Mouse (Mus musculus) forebrain, postnatal 0 days (tissue): Measurements from ENCODE around the gene Nfib. TPM values are rescaled to one million over a fixed set of nuclear protein-coding genes. Genes with fewer than 3 reads are reported as not detected.

Experiments
- ATAC-seq: fragments of 200-750 bp; cut with Nextera tagmentation; 2 replicates; pipeline ENCODE4 v1.8.0; 2017; ENCODE audit warnings: mild to moderate bottlenecking, moderate library complexity
- DNase-seq: peaks from one replicate; pipeline ENCODE4 v3.0.0-alpha.2; 2015
- H3K27ac ChIP-seq: fragments of 300-500 bp; sonication (generic); 2 replicates; pipeline ENCODE4 v1.5.1; 2014; ENCODE audit warnings: low read depth, mild to moderate bottlenecking, antibody characterized with exemption, low read length, moderate library complexity, mixed read lengths
- H3K27me3 ChIP-seq: fragments of 300-500 bp; sonication (generic); 2 replicates; pipeline ENCODE4 v1.6.1; 2014; ENCODE audit warnings: mild to moderate bottlenecking, low read length, mixed read lengths; ENCODE audit not compliant: insufficient read depth
- H3K36me3 ChIP-seq: fragments of 300-500 bp; sonication (generic); 2 replicates; pipeline ENCODE4 v1.6.1; 2014; ENCODE audit warnings: mild to moderate bottlenecking, moderate library complexity; ENCODE audit not compliant: insufficient read depth
- H3K4me1 ChIP-seq: fragments of 300-500 bp; sonication (generic); 2 replicates; pipeline ENCODE4 v1.6.1; 2014; ENCODE audit warnings: antibody characterized with exemption; ENCODE audit not compliant: insufficient read depth
- H3K4me2 ChIP-seq: fragments of 300-500 bp; sonication (generic); 2 replicates; pipeline ENCODE4 v1.6.1; 2014; ENCODE audit warnings: low read depth, mild to moderate bottlenecking, moderate library complexity
- H3K4me3 ChIP-seq: fragments of 300-500 bp; sonication (generic); 2 replicates; pipeline ENCODE4 v1.5.1; 2014; ENCODE audit warnings: low read depth, low read length, mixed read lengths
- H3K9ac ChIP-seq: fragments of 300-500 bp; sonication (generic); 2 replicates; pipeline ENCODE4 v1.6.1; 2014; ENCODE audit warnings: mild to moderate bottlenecking
- H3K9me3 ChIP-seq: fragments of 300-500 bp; sonication (generic); 2 replicates; pipeline ENCODE4 v1.6.1; 2016; ENCODE audit warnings: low read length
- CTCF ChIP-seq: sonication (generic); IDR thresholded peaks from 2 replicates; pipeline ENCODE4 v1.5.1; 2016; ENCODE audit warnings: antibody characterized with exemption, control low read depth, low read depth
- WGBS: fragments of 180-500 bp; shearing (Covaris S2); extraction: QIAGEN DNeasy Blood & Tissue Kit; methylation state at CpG from one replicate; pipeline ENCODE4 v1.1.7; 2014; 5-methylcytosine and 5-hydroxymethylcytosine counted together
- polyA plus RNA-seq: library from polyadenylated mRNA; unstranded; fragments of >200 nt; fragmentation: Nextera tagmentation; extraction: Ambion mirVana; gene quantifications from 2 replicates; pipeline ENCODE4 v1.2.1, GENCODE M21; 2015
- total RNA-seq: library from RNA; depleted of rRNA; stranded (reverse); fragments of >200 nt; gene quantifications from 2 replicates; pipeline ENCODE4 v1.2.3, GENCODE M21; 2014

Nfib gene
- total and polyA plus RNA-seq, 2 experiments from 2014 or later: 69.0 to 135 TPM

DNA sequence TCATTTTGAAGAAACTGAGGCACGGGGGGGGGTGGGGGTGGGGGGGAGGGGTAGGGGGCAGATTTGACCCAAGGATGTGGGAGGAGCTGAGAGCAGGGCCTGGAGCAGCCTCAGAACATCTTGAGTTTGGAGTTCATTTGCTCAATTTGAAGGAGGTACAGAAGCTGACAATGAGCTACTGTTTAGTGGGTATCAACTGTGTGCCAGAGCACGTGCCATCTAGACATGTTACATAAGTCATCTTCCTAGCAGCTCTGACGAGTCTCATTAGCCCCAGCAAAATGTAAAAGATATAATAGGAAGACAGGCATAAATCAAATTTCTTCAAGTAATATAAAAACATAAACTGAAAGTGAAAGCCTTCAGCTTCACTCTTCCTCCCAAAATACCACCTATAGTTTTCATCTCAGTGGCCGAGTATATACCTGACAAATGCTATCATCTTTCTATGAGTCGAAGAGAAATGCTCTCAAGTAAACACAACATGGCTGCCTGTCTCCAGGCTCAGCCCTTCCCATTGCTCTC, 165.0 kb downstream of the Nfib start:
- H3K27me3 ChIP-seq: 0 out of 2 replicates have a peak, but pooled peaks cover 4% of the 10 kb centered on the region
- no peak for TF ChIP-seq CTCF
- H3K4me3 ChIP-seq: no peak overlapping the region
- no peak overlapping the region; the same call in 1 of the 2 replicates for H3K4me2 ChIP-seq
- no peaks in the 10 kb centered on the region for H3K9me3 ChIP-seq
- 44% methylated on average over 5 of the region's 5 CpGs for WGBS
- ATAC-seq: no peak
- H3K4me1 ChIP-seq: peaks cover 27% of the 10 kb centered on the region
- no peak for DNase-seq
- no peaks in the 10 kb centered on the region for H3K36me3 ChIP-seq
- no peak overlapping the region for H3K9ac ChIP-seq
- H3K27ac ChIP-seq: no peak overlapping the region

DNA sequence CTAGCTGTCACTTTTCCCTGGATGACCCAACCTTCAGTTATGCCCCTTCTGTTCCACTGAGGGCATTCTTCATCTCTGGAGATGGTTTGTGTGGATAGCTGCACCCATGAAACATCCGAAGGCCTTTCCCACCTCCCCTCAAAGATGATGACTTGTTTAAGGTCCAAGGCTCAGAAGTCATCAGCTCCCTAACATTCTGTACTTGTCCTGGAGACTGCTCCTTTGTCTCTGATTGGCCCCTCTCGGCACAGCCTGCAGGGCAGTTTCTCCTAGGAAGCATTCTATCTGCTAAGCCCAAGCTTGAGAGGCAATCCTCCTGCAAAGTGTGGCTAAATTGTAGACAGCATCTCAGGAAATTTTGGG, 165.5 kb downstream of the Nfib start:
- DNase-seq (no peak), ATAC-seq (no peak)
- no peaks in the 10 kb centered on the region for H3K36me3 ChIP-seq
- H3K4me1 ChIP-seq: peaks cover 27% of the 10 kb centered on the region
- peak overlapping the region; percentile 75 for H3K4me2 ChIP-seq
- no peak for TF ChIP-seq CTCF
- no peak overlapping the region for H3K4me3 ChIP-seq
- no peaks in the 10 kb centered on the region for H3K9me3 ChIP-seq
- H3K27ac ChIP-seq: peak overlapping the region; percentile 85
- H3K27me3 ChIP-seq: 0 out of 2 replicates have a peak, but pooled peaks cover 4% of the 10 kb centered on the region
- peak overlapping the region; percentile 31; the same call in 1 of the 2 replicates for H3K9ac ChIP-seq
- 37% methylated on average over 2 of the region's 2 CpGs for WGBS

DNA sequence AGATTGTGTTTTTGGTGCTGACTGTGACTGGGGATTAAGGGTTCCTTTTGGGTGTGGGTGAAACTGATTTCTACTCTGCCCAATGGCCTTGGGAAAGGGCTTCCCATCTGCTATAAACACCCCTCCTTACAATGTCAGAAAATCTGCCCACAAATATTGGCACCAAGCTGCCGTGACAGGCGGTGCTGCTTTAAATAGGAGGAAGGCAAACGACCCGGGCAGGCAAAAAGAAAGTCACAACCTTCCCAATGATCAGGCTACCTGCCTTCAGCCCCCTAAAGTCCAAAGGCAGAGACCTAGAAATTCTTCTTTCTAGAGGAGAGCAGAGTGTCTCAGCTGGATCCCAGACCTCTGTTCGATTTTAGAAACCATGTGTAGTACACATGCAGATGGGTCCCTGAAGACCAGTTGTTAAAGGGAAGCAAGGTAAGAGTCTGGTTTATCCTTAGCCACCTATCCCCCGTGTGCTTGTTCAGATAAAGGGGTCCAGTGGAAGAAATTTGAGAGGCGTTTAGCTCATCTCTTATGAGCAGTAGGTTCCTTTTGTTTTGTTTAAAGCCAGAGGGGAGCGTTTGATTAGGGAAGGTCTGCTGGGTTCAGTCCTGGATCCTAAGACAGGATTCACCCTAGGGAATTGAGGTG, 166.0 kb downstream of the Nfib start:
- DNase-seq: no peak
- 29% methylated on average over 8 of the region's 8 CpGs for whole genome bisulfite sequencing
- H3K4me1 ChIP-seq: peaks cover 27% of the 10 kb centered on the region

DNA sequence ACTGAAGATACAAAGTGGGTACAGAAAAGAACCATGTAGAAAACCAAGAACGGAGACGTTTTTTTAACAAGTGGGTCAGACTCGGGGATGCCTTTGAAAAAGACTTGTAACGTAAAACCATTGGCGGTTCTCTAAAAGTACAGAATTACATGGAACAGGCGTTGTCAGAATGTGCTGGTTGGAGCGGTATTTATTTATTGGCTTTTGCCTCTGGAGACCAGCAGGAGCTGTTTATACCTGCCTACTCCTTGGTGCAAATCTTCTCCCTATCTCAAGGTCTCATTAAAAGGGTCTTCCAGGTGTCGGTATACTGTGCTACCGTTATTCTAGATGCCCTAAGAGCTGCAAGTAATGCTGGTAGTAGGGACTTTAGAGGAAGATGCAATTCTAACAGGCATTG, 166.7 kb downstream of the Nfib start:
- H3K27ac ChIP-seq: peak overlapping the region; percentile 85
- peak overlapping the region; percentile 31 for H3K4me3 ChIP-seq
- ATAC-seq (no peak), DNase-seq (peak; percentile 71)
- 0 out of 2 replicates have a peak, but pooled peaks cover 4% of the 10 kb centered on the region for H3K27me3 ChIP-seq
- H3K4me2 ChIP-seq: peak overlapping the region; percentile 75
- no peaks in the 10 kb centered on the region for H3K36me3 ChIP-seq
- no peaks in the 10 kb centered on the region for H3K9me3 ChIP-seq
- 8% methylated on average over 9 of the region's 9 CpGs for WGBS
- no peak for TF ChIP-seq CTCF
- H3K9ac ChIP-seq: peak overlapping the region; percentile 66
- peaks cover 27% of the 10 kb centered on the region for H3K4me1 ChIP-seq

More for the DNA sequence above, 166.0 kb downstream of the Nfib start:
- Histone ChIP-seq H3K36me3 (no peaks in the 10 kb centered on the region), H3K4me3 (0 out of 2 replicates have a peak overlapping the region, but pooled peaks have one; percentile 31), H3K4me2 (peak overlapping the region; percentile 75), H3K27me3 (0 out of 2 replicates have a peak, but pooled peaks cover 4% of the 10 kb centered on the region), H3K27ac (peak overlapping the region; percentile 85), H3K9ac (peak overlapping the region; percentile 31; the same call in 1 of the 2 replicates), H3K9me3 (no peaks in the 10 kb centered on the region)
- no peak for TF ChIP-seq CTCF
- ATAC-seq: peak; percentile 28; the same call in 1 of the 2 replicates

- DNase-seq (peak; percentile 77), ATAC-seq (no peak)
- no peak for TF ChIP-seq CTCF
- Histone ChIP-seq H3K4me2 (peak overlapping the region; percentile 75), H3K36me3 (no peaks in the 10 kb centered on the region), H3K9me3 (no peaks in the 10 kb centered on the region), H3K9ac (peak overlapping the region; percentile 66), H3K4me3 (peak overlapping the region; percentile 31), H3K27me3 (0 out of 2 replicates have a peak, but pooled peaks cover 4% of the 10 kb centered on the region), H3K4me1 (peaks cover 25% of the 10 kb centered on the region), H3K27ac (peak overlapping the region; percentile 85)
- 3% methylated on average over 30 of the region's 30 CpGs for WGBS
Measured at GRCm38 (mm10) chr4:82538069-82538811, 167.3 kb downstream of the Nfib start.

- 0 out of 2 replicates have a peak, but pooled peaks cover 4% of the 10 kb centered on the region for H3K27me3 ChIP-seq
- H3K4me3 ChIP-seq: peak overlapping the region; percentile 31
- DNase-seq (peak; percentile 83), ATAC-seq (no peak)
- H3K27ac ChIP-seq: peak overlapping the region; percentile 85
- WGBS: 4% methylated on average over 28 of the region's 28 CpGs
- peaks cover 20% of the 10 kb centered on the region for H3K4me1 ChIP-seq
- H3K4me2 ChIP-seq: peak overlapping the region; percentile 75
- no peaks in the 10 kb centered on the region for H3K36me3 ChIP-seq
- no peaks in the 10 kb centered on the region for H3K9me3 ChIP-seq
- H3K9ac ChIP-seq: peak overlapping the region; percentile 66
- no peak for TF ChIP-seq CTCF
Measured at GRCm38 (mm10) chr4:82537279-82537967, 168.1 kb downstream of the Nfib start.
